Mouse (Mus musculus) cerebellum, postnatal 10 days (tissue): ENCODE data around the gene Gba.
"Not testable (repeated sequence)": the region's sequence is repeated elsewhere in the genome, so short reads cannot be mapped to it uniquely, and the experiment has no call there.

ENCODE experiments used
- DNase-seq, 2 experiments: peaks; one replicate each; pipeline ENCODE4 v3.0.0; 2021; ENCODE audit warnings: mixed read lengths in 2 of 2

The Gba gene

DNA sequence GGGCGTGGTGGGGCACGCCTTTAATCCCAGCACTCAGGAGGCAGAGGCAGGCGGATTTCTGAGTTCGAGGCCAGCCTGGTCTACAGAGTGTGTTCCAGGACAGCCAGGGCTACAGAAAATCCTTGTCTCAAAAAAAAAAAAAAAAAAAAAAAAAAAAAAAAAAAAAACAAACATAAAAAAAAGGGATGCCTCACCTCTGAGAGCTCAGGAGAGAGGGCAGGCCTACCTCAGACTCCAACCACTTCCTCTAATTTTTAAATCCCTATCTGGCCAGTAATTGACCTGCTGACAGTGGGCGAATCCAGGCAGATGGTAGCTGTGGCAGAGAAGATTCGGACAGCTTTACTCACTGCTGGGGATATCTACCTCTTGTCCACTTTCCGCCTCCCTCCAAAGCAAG lies 13.7 kb downstream of the Gba start:
- not testable (repeated sequence) for DNase-seq

DNA sequence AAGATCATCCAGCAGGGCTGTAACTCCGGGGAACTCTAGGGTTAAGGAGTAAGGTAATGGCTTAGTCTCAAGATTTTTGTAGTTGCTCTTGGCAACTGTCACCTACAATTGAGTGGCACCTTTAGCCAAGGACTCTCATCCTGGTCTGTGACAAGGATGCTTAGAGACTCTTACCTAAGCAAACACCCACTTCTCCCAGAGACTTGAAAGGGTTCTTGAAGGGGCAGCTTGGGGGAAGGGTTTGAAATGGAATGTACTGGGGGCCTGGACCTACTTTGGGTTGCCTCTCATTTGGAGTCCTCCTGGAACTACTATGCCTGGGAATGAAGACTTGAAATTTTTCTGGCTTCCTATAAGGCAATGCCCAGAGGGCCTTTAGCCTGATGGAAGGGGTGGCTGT lies 15.5 kb downstream of the Gba start:
- DNase-seq: no peak

GRCm38 (mm10) chr3:89219546-89219945 lies 16.8 kb downstream of the Gba start:
- DNase-seq: no peak

DNA sequence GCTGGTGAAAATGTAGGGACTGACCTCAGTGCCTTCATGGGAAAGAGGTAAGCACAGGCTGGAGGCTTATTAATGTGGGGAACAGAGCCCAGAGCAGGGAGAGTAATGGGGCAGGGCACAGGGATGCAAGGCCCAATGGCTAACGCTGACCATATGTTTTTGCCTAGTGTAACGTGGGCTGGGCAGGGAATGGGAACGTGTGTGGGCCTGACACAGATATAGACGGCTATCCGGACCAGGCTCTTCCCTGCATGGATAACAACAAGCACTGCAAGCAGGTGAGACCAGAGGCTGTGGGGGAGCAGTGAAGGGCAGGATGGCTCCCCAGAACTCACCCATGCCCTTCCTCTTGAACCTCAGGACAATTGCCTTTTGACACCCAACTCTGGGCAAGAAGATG lies 18.4 kb downstream of the Gba start:
- DNase-seq: no peak

- DNase-seq: no peak
Measured at GRCm38 (mm10) chr3:89224796-89225195, 22.1 kb downstream of the Gba start.

GRCm38 (mm10) chr3:89225321-89225815 lies 22.6 kb downstream of the Gba start:
- DNase-seq: no peak

DNA sequence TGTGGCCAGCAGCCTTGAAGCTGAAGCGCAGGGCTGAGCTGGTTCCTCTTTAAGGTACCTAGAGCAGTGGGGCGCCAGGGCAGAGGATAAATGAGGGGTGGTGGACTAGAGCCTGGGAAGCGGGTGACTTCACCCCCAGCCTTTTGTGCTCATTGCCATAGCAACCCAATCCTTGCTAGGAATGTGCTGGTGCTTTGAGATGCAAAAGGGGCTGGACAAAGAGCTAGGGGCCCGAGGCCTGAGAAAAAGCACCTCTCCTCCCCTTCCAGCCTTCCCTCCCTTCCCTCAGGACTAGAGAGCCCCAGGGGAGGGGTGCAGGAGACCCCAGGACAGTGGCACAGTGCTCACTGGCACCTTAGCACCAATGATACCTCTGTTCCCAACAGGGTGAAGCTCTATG lies 23.2 kb downstream of the Gba start:
- no peak for DNase-seq

GRCm38 (mm10) chr3:89226361-89226760 lies 23.6 kb downstream of the Gba start:
- no peak for DNase-seq

DNA sequence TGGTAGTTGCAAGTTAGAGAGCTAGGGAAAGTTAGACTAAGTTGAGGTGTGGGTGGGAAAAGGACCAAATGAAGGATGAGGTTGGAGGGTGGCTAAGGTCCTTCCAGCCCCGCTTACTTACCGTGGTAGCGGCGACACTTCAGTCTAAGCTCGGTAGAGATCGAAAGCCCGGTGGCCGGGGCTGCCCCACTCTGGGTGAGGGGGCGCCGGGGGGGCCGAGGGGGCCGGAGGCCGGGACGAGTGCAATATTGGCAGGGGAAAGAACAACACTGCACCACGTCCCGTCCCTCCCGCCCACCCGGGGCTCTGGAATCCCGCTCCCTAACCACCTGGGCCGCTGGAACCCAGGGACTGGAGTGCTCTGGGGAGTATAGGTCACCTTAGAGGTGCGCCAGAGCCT lies 24.2 kb downstream of the Gba start, which contains the start of gene Mtx1:
Gene Mtx1, minus strand, starts transcription at position 189 of the 400 bp plus-strand sequence.
- DNase-seq: no peak

- peak; percentile 77 to 83 for DNase-seq
Measured at GRCm38 (mm10) chr3:89227307-89228179, 24.8 kb downstream of the Gba start.

DNA sequence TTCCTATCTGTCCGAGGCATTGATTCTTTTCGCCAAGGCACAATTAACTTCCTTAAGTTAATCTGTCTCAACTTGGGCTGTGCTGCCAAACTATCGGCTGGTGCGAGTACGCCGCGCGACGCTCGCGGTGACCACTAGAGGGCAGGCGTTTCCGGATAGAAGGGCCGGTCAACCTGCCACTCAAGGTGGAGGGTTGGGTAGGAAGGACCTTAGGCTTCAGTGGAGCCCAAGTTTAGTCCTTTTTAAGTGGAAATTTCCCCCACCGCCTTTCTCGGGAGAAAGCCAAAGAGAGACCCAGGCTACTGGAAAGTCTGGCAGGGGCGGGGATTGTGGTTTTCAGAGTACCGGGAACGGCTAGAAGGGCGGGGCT lies 25.4 kb downstream of the Gba start:
- DNase-seq: peak; percentile 94 to 96

- no peak for DNase-seq
Measured at GRCm38 (mm10) chr3:89228836-89229235, 26.1 kb downstream of the Gba start, which contains the start of gene Muc1. Gene Muc1, plus strand, starts transcription at chr3:89229057.

GRCm38 (mm10) chr3:89229276-89229675 lies 26.5 kb downstream of the Gba start:
- DNase-seq: no peak

- DNase-seq: no peak
Measured at GRCm38 (mm10) chr3:89230561-89230960, 27.8 kb downstream of the Gba start.

DNA sequence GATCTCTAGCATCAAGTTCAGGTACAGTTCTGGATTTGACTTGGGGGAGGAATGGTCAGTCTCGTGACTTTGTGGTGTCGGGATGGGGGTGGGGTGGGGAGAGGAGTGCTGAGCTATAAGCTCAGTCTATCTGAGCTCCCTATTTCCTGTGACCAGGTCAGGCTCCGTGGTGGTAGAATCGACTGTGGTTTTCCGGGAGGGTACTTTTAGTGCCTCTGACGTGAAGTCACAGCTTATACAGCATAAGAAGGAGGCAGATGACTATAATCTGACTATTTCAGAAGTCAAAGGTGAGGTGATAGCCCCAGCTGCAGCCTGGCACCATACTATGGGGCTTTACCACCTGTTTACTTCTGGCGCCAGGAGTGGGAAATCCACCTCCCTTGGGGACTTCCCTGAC lies 28.6 kb downstream of the Gba start:
- DNase-seq: no peak

DNA sequence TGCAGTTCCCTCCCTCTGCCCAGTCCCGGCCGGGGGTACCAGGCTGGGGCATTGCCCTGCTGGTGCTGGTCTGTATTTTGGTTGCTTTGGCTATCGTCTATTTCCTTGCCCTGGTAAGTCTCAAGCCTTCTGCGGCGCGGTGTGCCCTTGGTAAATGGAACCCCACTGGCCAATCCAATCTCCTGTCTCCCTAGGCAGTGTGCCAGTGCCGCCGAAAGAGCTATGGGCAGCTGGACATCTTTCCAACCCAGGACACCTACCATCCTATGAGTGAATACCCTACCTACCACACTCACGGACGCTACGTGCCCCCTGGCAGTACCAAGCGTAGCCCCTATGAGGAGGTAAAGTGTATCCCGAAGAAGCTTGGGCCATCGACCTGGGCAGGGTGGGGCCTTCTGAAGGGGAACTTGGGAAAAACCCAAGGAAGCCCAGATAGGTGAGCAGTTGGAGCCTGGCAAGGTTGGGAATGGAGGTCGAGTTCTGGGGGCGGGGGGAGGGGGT lies 29.1 kb downstream of the Gba start:
- DNase-seq: peak; percentile 54 to 55

GRCm38 (mm10) chr3:89232614-89233013 lies 29.9 kb downstream of the Gba start:
- DNase-seq: no peak

DNA sequence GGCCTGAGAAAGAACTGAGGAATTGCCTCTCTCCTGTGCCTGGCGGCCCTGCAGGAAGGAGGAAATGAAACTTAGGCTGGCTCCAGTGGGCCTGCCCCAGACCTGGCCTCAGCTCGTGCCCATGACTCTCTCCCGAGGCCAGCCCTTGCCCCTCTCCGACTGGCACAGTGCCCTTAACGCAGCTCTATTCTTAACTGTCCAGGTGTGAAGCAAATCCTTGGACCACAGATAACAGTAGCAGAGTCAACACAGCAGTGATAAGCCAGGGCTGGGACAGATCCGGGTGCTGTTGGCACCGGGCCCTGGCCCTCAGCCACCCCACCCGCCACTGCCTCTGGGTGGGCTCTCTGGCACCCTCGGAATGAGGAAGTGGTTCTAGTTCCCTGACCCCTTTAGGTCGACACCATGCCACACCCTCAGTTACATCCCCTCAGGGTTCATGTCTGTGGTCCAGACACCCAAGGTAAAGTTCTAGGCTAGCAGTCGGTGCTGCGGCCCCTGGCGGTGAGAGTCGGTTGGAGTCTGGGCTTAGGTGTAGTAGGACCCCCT lies 30.9 kb downstream of the Gba start:
- DNase-seq: no peak

- no peak for DNase-seq
Measured at GRCm38 (mm10) chr3:89236516-89236915, 33.8 kb downstream of the Gba start.

- no peak for DNase-seq
Measured at GRCm38 (mm10) chr3:89237682-89238081, 35.0 kb downstream of the Gba start.

GRCm38 (mm10) chr3:89238494-89238893 lies 35.8 kb downstream of the Gba start:
- no peak for DNase-seq

GRCm38 (mm10) chr3:89242331-89242895 lies 39.7 kb downstream of the Gba start:
- peak; percentile 83 to 91 for DNase-seq

- DNase-seq: peak; percentile 67 to 69
Measured at GRCm38 (mm10) chr3:89243609-89244008, 40.9 kb downstream of the Gba start.
